Mouse (Mus musculus) lung, postnatal 0 days (tissue): ENCODE results near the gene Elfn2.

Experiments used
- CTCF ChIP-seq: IDR thresholded peaks from 2 replicates; pipeline ENCODE4 v1.5.1; 2016; ENCODE audit warnings: antibody characterized with exemption, mild to moderate bottlenecking
- EP300 ChIP-seq: IDR thresholded peaks from 2 replicates; pipeline ENCODE4 v1.6.1; 2016; ENCODE audit warnings: antibody characterized with exemption, mild to moderate bottlenecking, control low read depth

DNA sequence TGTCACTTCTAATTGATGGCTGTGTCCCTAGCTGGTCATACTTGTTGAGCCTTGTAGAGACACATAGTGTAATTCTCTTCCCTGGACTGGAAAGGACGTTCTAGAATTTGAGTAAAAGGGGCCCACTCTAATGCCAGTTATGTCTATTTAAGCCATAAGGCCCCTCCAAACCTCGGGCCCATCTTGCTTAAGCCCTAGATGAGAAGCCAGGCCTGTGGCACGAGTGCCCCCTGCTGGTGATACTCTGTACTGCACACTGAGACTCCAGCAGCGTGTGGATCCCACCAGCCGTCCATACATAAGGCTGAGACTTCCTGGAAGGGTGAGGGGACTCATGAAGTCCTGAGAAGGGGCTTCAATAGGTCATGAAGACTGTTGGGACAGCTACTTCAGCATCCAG lies 25.6 kb upstream of the Elfn2 start:
- peak; percentile 97 for TF ChIP-seq CTCF
- no peak for TF ChIP-seq EP300
